Mouse (Mus musculus) neural tube, embryonic 12.5 days (tissue): ENCODE results near the gene Mtmr12. TPM values are rescaled to one million over a fixed set of nuclear protein-coding genes. Genes with fewer than 3 reads are reported as not detected.
"Not testable (repeated sequence)": the region's sequence is repeated elsewhere in the genome, so short reads cannot be mapped to it uniquely, and the experiment has no call there.

Experiments used
- ATAC-seq: fragments of 200-750 bp; cut with Nextera tagmentation; 2 replicates; pipeline ENCODE4 v1.8.0; 2017; ENCODE audit warnings: low read depth, mild to moderate bottlenecking, moderate TSS enrichment, moderate library complexity; ENCODE audit not compliant: low FRiP score
- H3K27ac ChIP-seq: fragments of 300-500 bp; sonication (generic); 2 replicates; pipeline ENCODE4 v1.5.1; 2016
- H3K27me3 ChIP-seq: fragments of 300-500 bp; sonication (generic); replicated peaks from 2 replicates; pipeline ENCODE4 v1.6.1; 2016; ENCODE audit warnings: mild to moderate bottlenecking
- H3K36me3 ChIP-seq: fragments of 300-500 bp; sonication (generic); 2 replicates; pipeline ENCODE4 v1.6.1; 2016; ENCODE audit warnings: mild to moderate bottlenecking
- H3K4me1 ChIP-seq: fragments of 300-500 bp; sonication (generic); 2 replicates; pipeline ENCODE4 v1.6.1; 2016
- H3K4me2 ChIP-seq: fragments of 300-500 bp; sonication (generic); replicated peaks from 2 replicates; pipeline ENCODE4 v1.6.1; 2016; ENCODE audit warnings: mild to moderate bottlenecking
- H3K4me3 ChIP-seq: fragments of 300-500 bp; sonication (generic); 2 replicates; pipeline ENCODE4 v1.5.1; 2016
- H3K9ac ChIP-seq: fragments of 300-500 bp; sonication (generic); 2 replicates; pipeline ENCODE4 v1.6.1; 2016; ENCODE audit warnings: mild to moderate bottlenecking
- H3K9me3 ChIP-seq: fragments of 300-500 bp; sonication (generic); 2 replicates; pipeline ENCODE4 v1.6.1; 2016; ENCODE audit warnings: mild to moderate bottlenecking
- WGBS: fragments of 180-500 bp; shearing (Covaris S2); methylation state at CpG from one replicate; pipeline ENCODE4 v1.1.7; 2016; 5-methylcytosine and 5-hydroxymethylcytosine counted together
- polyA plus RNA-seq: library from polyadenylated mRNA; unstranded; fragments of >200 nt; fragmentation: Nextera tagmentation; extraction: Ambion mirVana; gene quantifications from 2 replicates; pipeline ENCODE4 v1.2.1, GENCODE M21; 2016

Mtmr12 gene
- polyA plus RNA-seq, 1 experiment from 2014 or later = 14.0 TPM

DNA sequence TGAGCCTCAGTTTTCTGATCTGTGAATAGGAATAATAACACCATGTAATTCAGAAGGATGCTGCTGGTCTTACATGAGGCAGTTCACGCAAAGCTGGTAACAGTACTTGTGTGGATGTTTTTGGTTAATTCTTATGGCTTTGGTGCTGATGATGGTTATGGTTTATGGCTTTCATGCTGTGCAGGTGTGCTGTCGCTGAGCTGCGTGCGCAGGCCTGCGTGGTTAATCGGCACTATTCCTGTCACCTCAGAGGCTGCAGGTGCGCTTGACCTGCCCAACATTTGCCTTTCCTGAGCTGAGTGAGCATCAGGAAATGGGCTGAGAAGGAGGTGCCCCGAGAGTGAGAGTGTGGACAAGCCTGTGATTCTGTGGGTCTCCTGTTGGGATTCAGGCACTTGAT, 11.3 kb downstream of the Mtmr12 start:
- ATAC-seq = no peak
- Histone ChIP-seq H3K9ac (no peak overlapping the region), H3K27ac (no peak overlapping the region), H3K4me2 (no peak overlapping the region), H3K4me3 (no peak overlapping the region), H3K4me1 (peaks cover 12% of the 10 kb centered on the region; the same call in 1 of the 2 replicates), H3K36me3 (no peaks in the 10 kb centered on the region), H3K9me3 (no peaks in the 10 kb centered on the region), H3K27me3 (no peaks in the 10 kb centered on the region)
- 94% methylated on average over 8 of the region's 8 CpGs for WGBS

DNA sequence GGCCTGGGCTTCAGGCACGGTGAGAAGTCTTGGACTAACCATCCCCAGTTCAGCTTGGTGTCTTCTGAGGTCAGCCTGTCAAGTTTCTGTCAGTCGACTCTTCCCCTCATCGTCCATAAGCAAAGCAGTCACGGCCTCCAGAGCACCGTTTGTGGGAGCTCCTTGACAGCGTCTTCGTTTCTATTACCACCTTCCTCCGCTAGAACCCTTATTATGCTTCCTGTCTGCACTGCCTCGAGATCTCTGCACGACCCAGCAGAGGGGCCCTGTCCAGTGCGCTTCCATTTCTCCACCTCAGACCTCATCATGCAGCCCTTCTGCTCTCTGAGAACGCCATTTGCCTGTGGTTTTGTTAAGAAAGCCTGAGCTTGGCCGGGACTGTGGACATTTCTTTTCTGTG, 12.0 kb downstream of the Mtmr12 start:
- no peak for ATAC-seq
- H3K4me3 ChIP-seq = no peak overlapping the region

DNA sequence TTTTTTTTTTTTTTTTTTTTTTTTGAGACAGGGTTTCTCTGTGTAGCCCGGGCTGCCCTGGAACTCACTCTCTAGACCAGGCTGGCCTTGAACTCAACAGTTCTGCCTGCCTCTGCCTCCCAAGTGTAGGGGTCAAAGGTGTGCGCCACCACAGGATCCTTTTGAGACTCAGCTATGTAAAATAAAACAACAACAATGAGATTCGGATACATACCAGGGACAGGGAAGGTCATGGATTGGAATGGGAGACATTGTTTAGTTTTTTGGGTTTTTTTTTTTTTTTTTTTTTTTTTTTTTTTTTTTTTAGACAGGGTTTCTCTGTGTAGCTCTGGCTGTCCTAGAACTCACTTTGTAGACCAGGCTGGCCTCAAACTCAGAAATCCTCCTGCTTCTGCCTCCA, 12.5 kb downstream of the Mtmr12 start:
- H3K27ac ChIP-seq, H3K9ac ChIP-seq, ATAC-seq, H3K4me3 ChIP-seq, H3K9me3 ChIP-seq, H3K36me3 ChIP-seq, H3K4me2 ChIP-seq, H3K27me3 ChIP-seq: not testable (repeated sequence)
- peaks cover 22% of the 10 kb centered on the region for H3K4me1 ChIP-seq
- 93% methylated on average over 3 of the region's 3 CpGs for whole genome bisulfite sequencing

More for the DNA sequence above, 12.0 kb downstream of the Mtmr12 start:
- Histone ChIP-seq H3K4me1 (peaks cover 16% of the 10 kb centered on the region), H3K27me3 (no peaks in the 10 kb centered on the region), H3K9ac (no peak overlapping the region), H3K36me3 (no peaks in the 10 kb centered on the region), H3K9me3 (no peaks in the 10 kb centered on the region), H3K27ac (no peak overlapping the region), H3K4me2 (no peak overlapping the region)
- WGBS = 83% methylated on average over 13 of the region's 13 CpGs

DNA sequence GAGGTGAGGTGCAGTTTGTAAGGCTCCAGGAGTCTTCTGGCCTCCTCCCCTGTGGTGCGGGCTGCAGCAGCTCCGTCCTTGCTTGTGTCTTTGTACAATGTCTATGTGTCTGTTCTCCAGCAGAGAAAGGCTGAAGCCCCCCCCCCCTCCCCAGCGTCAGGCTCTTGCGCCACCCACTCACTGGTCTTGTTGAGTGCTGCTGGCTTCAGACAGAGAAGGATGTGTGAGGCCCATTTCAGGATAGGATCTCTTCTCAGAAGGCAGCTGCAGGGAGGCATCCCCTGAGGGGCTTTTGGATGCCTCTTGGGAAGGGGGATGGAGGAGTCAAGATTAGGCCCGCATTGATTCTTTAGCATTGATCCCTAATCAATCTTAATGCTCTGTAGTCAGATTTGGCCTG, 13.0 kb downstream of the Mtmr12 start:
- Histone ChIP-seq H3K9me3 (no peaks in the 10 kb centered on the region), H3K27ac (no peak overlapping the region), H3K4me3 (no peak overlapping the region), H3K27me3 (no peaks in the 10 kb centered on the region), H3K4me1 (peaks cover 27% of the 10 kb centered on the region), H3K4me2 (no peak overlapping the region), H3K9ac (no peak overlapping the region), H3K36me3 (no peaks in the 10 kb centered on the region)
- ATAC-seq = no peak
- WGBS = 42% methylated on average over 5 of the region's 5 CpGs

DNA sequence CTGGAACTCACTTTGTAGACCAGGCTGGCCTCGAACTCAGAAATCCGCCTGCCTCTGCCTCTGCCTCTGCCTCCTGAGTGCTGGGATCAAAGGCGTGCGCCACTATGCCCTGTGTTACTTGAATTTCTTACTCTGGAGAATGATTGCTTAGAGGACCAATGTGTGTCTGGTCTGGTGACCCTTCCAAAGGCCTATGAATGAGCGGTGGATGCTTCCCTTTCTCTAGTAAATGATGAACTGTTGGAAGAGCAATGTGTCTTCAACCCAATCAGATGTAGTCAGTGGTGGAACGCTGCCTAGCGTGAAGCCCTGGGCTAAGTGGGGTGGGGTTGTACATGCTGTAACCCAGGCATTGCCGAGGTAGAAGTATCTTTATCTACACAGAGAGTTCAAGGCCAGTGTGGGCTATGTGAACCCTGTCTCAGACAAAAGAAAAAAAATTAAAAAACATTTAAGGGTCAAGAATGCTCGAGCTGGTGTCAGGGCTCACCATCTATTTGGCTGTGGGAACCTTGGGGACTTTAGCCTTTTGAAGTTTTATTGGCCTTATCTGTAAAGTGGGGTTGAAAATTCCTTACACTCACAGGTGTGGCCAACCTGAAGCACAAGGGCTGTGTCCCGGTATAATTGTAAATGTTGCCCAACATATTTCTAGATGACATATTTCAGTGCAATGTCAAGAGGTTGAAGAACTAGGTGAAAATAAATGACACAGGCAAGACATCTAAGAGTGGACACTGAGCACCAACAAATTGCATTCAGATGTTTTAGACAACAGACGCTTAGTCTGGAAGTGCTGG, 14.0 kb downstream of the Mtmr12 start:
- Histone ChIP-seq H3K9ac (no peak overlapping the region), H3K4me1 (peaks cover 34% of the 10 kb centered on the region), H3K27me3 (no peaks in the 10 kb centered on the region), H3K27ac (no peak overlapping the region), H3K9me3 (no peaks in the 10 kb centered on the region), H3K4me3 (no peak overlapping the region), H3K36me3 (no peaks in the 10 kb centered on the region), H3K4me2 (no peak overlapping the region)
- no peak for ATAC-seq
- WGBS = 90% methylated on average over 11 of the region's 11 CpGs

DNA sequence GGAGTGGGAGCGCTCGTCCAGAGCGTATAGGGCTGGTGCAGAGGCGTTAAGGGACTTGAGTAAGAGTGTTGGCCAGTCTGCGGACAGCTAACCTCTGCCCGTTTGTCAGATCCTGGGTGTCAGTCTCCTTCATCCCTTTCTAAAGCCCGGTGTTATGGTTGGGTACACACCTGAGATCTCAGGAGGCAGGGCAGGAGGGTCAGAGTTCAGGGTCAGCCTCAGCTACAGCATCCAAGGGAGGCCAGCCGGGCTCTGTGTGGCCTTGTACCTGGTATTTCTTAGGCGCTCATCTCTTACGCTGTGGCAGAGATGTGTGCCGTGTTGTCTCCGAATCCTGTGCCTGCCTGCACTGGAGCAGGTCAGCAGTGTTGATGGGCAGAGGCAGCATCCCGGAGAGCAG, 16.3 kb downstream of the Mtmr12 start:
- no peak overlapping the region for H3K27ac ChIP-seq
- H3K36me3 ChIP-seq = no peaks in the 10 kb centered on the region
- H3K4me2 ChIP-seq = no peak overlapping the region
- ATAC-seq = no peak
- H3K4me3 ChIP-seq = no peak overlapping the region
- H3K27me3 ChIP-seq = no peaks in the 10 kb centered on the region
- H3K4me1 ChIP-seq = peaks cover 34% of the 10 kb centered on the region
- H3K9me3 ChIP-seq = no peaks in the 10 kb centered on the region
- 91% methylated on average over 13 of the region's 13 CpGs for WGBS
- no peak overlapping the region for H3K9ac ChIP-seq

DNA sequence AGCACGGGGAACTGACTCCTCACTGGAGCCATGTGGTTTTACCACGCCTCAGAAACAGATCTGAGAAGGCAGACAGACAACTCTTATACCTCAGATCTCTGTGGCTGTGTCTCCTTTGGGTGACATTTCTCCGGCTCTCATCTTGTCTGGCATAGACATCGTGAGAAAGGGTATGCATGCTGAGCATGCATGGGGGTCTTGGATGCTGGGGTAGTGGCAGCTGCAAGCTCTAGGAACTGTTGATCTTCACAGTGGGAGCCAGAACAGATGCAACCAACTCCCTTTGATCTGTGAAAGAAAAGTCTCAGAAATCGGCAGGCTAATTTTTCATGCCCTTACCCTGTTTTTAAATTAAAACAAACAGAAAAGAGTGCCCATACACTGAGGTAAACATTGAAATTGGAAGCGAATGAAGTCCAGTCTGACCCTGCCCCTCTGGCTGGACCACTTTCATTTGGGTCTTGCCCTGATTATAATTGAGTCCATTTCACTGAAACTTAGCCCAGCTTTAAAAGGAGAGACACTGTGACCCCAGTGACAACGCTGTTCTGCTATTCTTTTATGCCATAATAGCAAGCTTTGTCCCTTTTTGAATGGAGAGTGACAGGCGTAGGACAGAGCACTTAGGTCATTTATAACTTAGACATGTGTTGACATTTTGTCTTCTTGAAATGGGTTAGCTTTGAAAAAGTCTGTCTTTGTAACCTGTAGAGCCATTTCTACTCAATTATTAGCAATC, 17.9 kb downstream of the Mtmr12 start:
- no peak overlapping the region for H3K4me2 ChIP-seq
- no peak overlapping the region for H3K9ac ChIP-seq
- no peaks in the 10 kb centered on the region for H3K27me3 ChIP-seq
- 0 out of 2 replicates have a peak, but pooled peaks have one; percentile 21 for ATAC-seq
- peaks cover 27% of the 10 kb centered on the region for H3K4me1 ChIP-seq
- no peak overlapping the region for H3K27ac ChIP-seq
- no peaks in the 10 kb centered on the region for H3K9me3 ChIP-seq
- WGBS = 13% methylated on average over 8 of the region's 8 CpGs
- H3K4me3 ChIP-seq = no peak overlapping the region
- no peaks in the 10 kb centered on the region for H3K36me3 ChIP-seq

DNA sequence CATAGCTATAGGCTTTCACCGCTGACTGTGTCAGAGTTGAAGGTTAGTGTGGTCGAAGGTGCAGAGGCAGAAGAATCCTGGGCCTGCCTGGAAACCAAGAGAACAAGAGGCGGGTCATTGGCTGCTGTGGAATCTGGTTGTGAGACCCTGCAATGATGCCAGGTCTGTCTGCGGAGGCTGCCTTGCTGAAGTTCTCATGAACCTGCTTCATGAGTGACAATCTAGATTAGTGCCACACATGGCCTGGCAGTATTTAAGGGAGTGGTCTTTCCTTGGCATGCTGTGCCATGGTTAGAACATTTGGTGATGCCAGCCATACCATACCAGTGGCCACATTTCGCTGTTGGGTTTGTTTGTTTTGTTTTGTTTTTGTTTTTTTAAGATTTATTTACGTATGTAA, 18.6 kb downstream of the Mtmr12 start:
- no peak for ATAC-seq
- no peak overlapping the region for H3K27ac ChIP-seq

DNA sequence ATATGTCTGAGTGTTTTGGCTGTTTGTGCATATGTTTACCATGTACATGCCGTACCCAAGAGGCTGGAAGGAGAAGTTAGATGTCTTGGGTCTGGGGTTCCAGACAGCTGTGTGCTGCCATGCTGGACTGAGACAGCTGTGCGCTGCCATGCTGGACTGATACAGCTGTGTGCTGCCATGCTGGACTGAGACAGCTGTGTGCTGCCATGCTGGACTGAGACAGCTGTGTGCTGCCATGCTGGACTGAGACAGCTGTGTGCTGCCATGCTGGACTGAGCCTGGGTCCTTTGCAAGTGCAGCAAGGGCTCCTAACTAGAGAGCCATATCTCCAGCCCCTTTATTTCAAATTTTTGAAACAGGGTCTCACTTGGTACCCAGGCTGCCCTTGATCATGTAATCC, 19.4 kb downstream of the Mtmr12 start:
- no peak overlapping the region for H3K4me2 ChIP-seq
- peaks cover 25% of the 10 kb centered on the region for H3K4me1 ChIP-seq
- no peak for ATAC-seq
- no peaks in the 10 kb centered on the region for H3K9me3 ChIP-seq
- H3K27me3 ChIP-seq = no peaks in the 10 kb centered on the region
- 94% methylated on average over 2 of the region's 2 CpGs for WGBS
- H3K36me3 ChIP-seq = no peaks in the 10 kb centered on the region
- no peak overlapping the region for H3K4me3 ChIP-seq
- no peak overlapping the region for H3K27ac ChIP-seq
- H3K9ac ChIP-seq = no peak overlapping the region

More for the DNA sequence above, 18.6 kb downstream of the Mtmr12 start:
- H3K9me3 ChIP-seq = no peaks in the 10 kb centered on the region
- H3K4me3 ChIP-seq = no peak overlapping the region
- no peak overlapping the region for H3K4me2 ChIP-seq
- H3K27me3 ChIP-seq = no peaks in the 10 kb centered on the region
- H3K36me3 ChIP-seq = no peaks in the 10 kb centered on the region
- 59% methylated on average over 6 of the region's 6 CpGs for WGBS
- H3K9ac ChIP-seq = no peak overlapping the region
- peaks cover 25% of the 10 kb centered on the region for H3K4me1 ChIP-seq

DNA sequence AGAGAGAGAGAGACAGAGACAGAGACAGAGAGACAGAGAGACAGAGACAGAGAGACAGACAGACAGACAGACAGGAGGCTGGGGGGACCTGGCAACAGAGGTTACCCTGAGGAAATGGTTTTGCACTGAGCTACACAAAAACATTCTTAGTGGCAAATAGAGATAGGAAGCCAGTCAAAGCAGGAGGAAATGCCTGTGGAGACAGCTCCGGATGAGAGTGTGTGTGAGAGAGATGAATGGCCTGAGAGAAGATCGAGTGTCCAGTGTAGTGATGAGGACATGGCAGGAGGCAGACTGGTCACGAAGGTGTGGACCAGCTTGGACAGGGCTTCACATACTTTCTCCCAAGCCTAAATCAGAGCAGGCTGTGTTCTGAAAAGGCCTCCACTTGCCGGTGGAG, 20.2 kb downstream of the Mtmr12 start:
- H3K4me2 ChIP-seq = no peak overlapping the region
- H3K9me3 ChIP-seq = no peaks in the 10 kb centered on the region
- 69% methylated on average over 4 of the region's 4 CpGs for WGBS
- H3K9ac ChIP-seq = no peak overlapping the region
- no peak overlapping the region for H3K4me3 ChIP-seq
- peaks cover 25% of the 10 kb centered on the region for H3K4me1 ChIP-seq
- ATAC-seq = no peak
- H3K27me3 ChIP-seq = no peaks in the 10 kb centered on the region
- H3K36me3 ChIP-seq = no peaks in the 10 kb centered on the region
- H3K27ac ChIP-seq = no peak overlapping the region

DNA sequence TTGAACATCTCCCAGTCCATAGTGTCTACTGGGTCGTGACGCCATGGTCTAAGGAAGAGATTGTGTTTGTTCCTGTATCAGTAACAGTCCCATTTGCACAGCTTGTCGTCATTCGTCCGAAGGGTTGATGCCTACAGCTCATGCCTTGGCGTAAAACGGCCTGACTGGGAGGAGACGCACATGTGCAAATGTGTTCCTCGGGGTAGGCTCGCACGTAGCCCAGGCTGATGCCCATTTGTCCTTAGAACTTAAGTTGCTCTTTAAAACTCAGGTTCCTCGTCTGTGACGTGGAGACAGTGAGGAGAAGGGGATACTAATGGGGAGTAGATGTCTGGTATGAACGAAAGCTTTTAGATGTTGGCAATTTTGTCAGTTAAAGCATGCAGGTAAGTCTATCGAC, 22.1 kb downstream of the Mtmr12 start:
- Histone ChIP-seq H3K4me3 (no peak overlapping the region), H3K4me1 (peaks cover 19% of the 10 kb centered on the region), H3K9me3 (no peaks in the 10 kb centered on the region), H3K4me2 (no peak overlapping the region), H3K27ac (no peak overlapping the region), H3K27me3 (no peaks in the 10 kb centered on the region), H3K9ac (no peak overlapping the region), H3K36me3 (no peaks in the 10 kb centered on the region)
- ATAC-seq = no peak
- 93% methylated on average over 15 of the region's 15 CpGs for WGBS

DNA sequence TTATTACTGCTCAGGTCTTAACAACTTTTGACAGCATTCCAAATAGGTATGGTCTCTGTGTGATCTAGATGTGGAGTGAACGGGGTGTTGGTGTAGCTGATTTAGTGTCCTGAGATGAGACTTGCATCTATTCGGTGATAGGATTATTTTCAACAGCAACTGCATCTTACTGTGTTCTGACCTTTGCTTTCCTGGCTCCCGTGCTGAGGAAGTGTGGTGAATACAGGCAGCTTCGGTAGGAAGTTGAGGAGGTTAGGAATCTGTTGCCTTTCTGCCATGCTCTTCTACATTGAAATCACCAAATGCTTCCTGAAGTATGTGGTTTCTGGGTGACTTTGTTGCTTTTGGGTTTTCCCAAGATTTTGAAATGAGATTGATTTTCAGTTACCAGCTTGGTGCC, 22.5 kb downstream of the Mtmr12 start:
- Histone ChIP-seq H3K9ac (no peak overlapping the region), H3K36me3 (no peaks in the 10 kb centered on the region), H3K9me3 (no peaks in the 10 kb centered on the region), H3K27ac (no peak overlapping the region), H3K4me1 (peaks cover 15% of the 10 kb centered on the region), H3K27me3 (no peaks in the 10 kb centered on the region), H3K4me3 (no peak overlapping the region), H3K4me2 (no peak overlapping the region)
- ATAC-seq = no peak
- WGBS = 86% methylated on average over 4 of the region's 4 CpGs
